Mouse (Mus musculus): Measurements from ENCODE around the gene Pde4d.

DNA sequence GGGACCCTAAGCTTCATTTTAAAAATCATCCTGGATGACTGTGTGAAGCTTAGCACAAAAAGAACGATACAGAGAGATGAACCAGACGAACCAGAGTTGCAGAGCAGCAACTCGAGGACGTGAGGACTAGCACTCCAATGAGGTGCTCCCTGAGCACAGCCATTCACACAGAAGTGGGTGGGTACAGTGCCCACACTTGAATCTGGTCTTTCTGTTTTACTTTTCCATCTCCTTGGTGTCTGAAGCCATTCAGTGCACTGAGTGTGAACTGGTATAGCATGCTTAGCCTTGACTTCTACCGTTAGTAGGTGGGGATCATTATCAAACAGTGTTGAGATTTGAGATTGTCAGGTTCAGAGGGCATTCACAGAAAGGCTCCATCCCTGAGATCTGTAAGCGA, 87.2 kb downstream of the Pde4d start:
- TF ChIP-seq CTCF (IDR thresholded peaks at IDR 0.05; ENCODE audit: extremely low read depth, insufficient read depth, low read length): no peak
- TF ChIP-seq POLR2A (IDR thresholded peaks at IDR 0.05; ENCODE audit: extremely low read depth, insufficient read depth, low read length): no peak
